Mouse (Mus musculus): ENCODE measurements around the gene Ugt1a1. TPM values are rescaled to one million over a fixed set of nuclear protein-coding genes. Genes with fewer than 3 reads are reported as not detected.

The Ugt1a1 gene
- polyA plus RNA-seq, 1 experiment from 2014 or later: 0.21 TPM

- no peak for ATAC-seq
- TF ChIP-seq EP300 (IDR thresholded peaks at IDR 0.05) (no peak), CTCF (IDR thresholded peaks at IDR 0.05) (no peak)
- no peak overlapping the region for H3K4me3 ChIP-seq (ENCODE audit: low read depth, low read length)
- no peak overlapping the region for H3K27ac ChIP-seq (ENCODE audit: low read length)
- no peak overlapping the region for H3K9ac ChIP-seq (replicated peaks; ENCODE audit: low read depth)
- no peaks in the 10 kb centered on the region for H3K4me1 ChIP-seq (ENCODE audit: insufficient read depth, low read depth, low read length)
- H3K27me3 ChIP-seq (replicated peaks; ENCODE audit: insufficient read depth, low read length): no peaks in the 10 kb centered on the region
- H3K36me3 ChIP-seq (ENCODE audit: insufficient read depth, low read length): no peaks in the 10 kb centered on the region
- no peak overlapping the region for H3K4me2 ChIP-seq (replicated peaks; ENCODE audit: low read depth, low read length)
- peaks cover 75% of the 10 kb centered on the region for H3K9me3 ChIP-seq (ENCODE audit: low read length)
- WGBS: 49% methylated on average over 3 of the region's 3 CpGs
- DNase-seq (ENCODE audit: low spot score): no peak
Observed at GRCm38 (mm10) chr1:88232664-88233380, 21.1 kb downstream of the Ugt1a1 start.

GRCm38 (mm10) chr1:88233421-88234247, 21.9 kb downstream of the Ugt1a1 start:
- TF ChIP-seq CTCF (IDR thresholded peaks at IDR 0.05) (no peak), EP300 (IDR thresholded peaks at IDR 0.05) (no peak)
- Histone ChIP-seq H3K4me3 (ENCODE audit: low read depth, low read length) (no peak overlapping the region), H3K27ac (ENCODE audit: low read length) (no peak overlapping the region), H3K4me2 (replicated peaks; ENCODE audit: low read depth, low read length) (no peak overlapping the region), H3K27me3 (replicated peaks; ENCODE audit: insufficient read depth, low read length) (no peaks in the 10 kb centered on the region), H3K9ac (replicated peaks; ENCODE audit: low read depth) (no peak overlapping the region), H3K4me1 (ENCODE audit: insufficient read depth, low read depth, low read length) (no peaks in the 10 kb centered on the region), H3K36me3 (ENCODE audit: insufficient read depth, low read length) (no peaks in the 10 kb centered on the region), H3K9me3 (ENCODE audit: low read length) (peaks cover 72% of the 10 kb centered on the region)
- DNase-seq (ENCODE audit: low spot score) (no peak), ATAC-seq (no peak; the same call in 1 of the 2 replicates)
- WGBS: 64% methylated on average over 14 of the region's 14 CpGs

- Histone ChIP-seq H3K9me3 (ENCODE audit: low read length) (peaks cover 72% of the 10 kb centered on the region), H3K27ac (ENCODE audit: low read length) (no peak overlapping the region), H3K36me3 (ENCODE audit: insufficient read depth, low read length) (no peaks in the 10 kb centered on the region), H3K4me1 (ENCODE audit: insufficient read depth, low read depth, low read length) (no peaks in the 10 kb centered on the region), H3K27me3 (replicated peaks; ENCODE audit: insufficient read depth, low read length) (no peaks in the 10 kb centered on the region), H3K4me2 (replicated peaks; ENCODE audit: low read depth, low read length) (no peak overlapping the region), H3K4me3 (ENCODE audit: low read depth, low read length) (no peak overlapping the region), H3K9ac (replicated peaks; ENCODE audit: low read depth) (no peak overlapping the region)
- TF ChIP-seq CTCF (IDR thresholded peaks at IDR 0.05) (no peak), EP300 (IDR thresholded peaks at IDR 0.05) (no peak)
- DNase-seq (ENCODE audit: low spot score): no peak
- no peak for ATAC-seq
- WGBS: 56% methylated on average over 4 of the region's 4 CpGs
Observed at GRCm38 (mm10) chr1:88234248-88234610, 22.5 kb downstream of the Ugt1a1 start.

GRCm38 (mm10) chr1:88234646-88235045, 22.9 kb downstream of the Ugt1a1 start:
- H3K4me3 ChIP-seq (ENCODE audit: low read depth, low read length): no peak overlapping the region
- TF ChIP-seq CTCF (IDR thresholded peaks at IDR 0.05) (no peak), EP300 (IDR thresholded peaks at IDR 0.05) (no peak)
- H3K9me3 ChIP-seq (ENCODE audit: low read length): peaks cover 72% of the 10 kb centered on the region
- no peaks in the 10 kb centered on the region for H3K36me3 ChIP-seq (ENCODE audit: insufficient read depth, low read length)
- no peak overlapping the region for H3K9ac ChIP-seq (replicated peaks; ENCODE audit: low read depth)
- no peaks in the 10 kb centered on the region for H3K4me1 ChIP-seq (ENCODE audit: insufficient read depth, low read depth, low read length)
- no peak for ATAC-seq
- H3K27me3 ChIP-seq (replicated peaks; ENCODE audit: insufficient read depth, low read length): no peaks in the 10 kb centered on the region
- no peak overlapping the region for H3K27ac ChIP-seq (ENCODE audit: low read length)
- no peak overlapping the region for H3K4me2 ChIP-seq (replicated peaks; ENCODE audit: low read depth, low read length)
- WGBS: 39% methylated on average over 5 of the region's 5 CpGs
- no peak for DNase-seq (ENCODE audit: low spot score)

GRCm38 (mm10) chr1:88235046-88235893, 23.5 kb downstream of the Ugt1a1 start:
- Histone ChIP-seq H3K27me3 (replicated peaks; ENCODE audit: insufficient read depth, low read length) (no peaks in the 10 kb centered on the region), H3K9me3 (ENCODE audit: low read length) (peaks cover 66% of the 10 kb centered on the region), H3K4me1 (ENCODE audit: insufficient read depth, low read depth, low read length) (no peaks in the 10 kb centered on the region), H3K27ac (ENCODE audit: low read length) (no peak overlapping the region), H3K4me3 (ENCODE audit: low read depth, low read length) (no peak overlapping the region), H3K9ac (replicated peaks; ENCODE audit: low read depth) (no peak overlapping the region), H3K36me3 (ENCODE audit: insufficient read depth, low read length) (no peaks in the 10 kb centered on the region), H3K4me2 (replicated peaks; ENCODE audit: low read depth, low read length) (no peak overlapping the region)
- no peak for TF ChIP-seq CTCF (IDR thresholded peaks at IDR 0.05)
- no peak for TF ChIP-seq EP300 (IDR thresholded peaks at IDR 0.05)
- DNase-seq (ENCODE audit: low spot score) (no peak), ATAC-seq (no peak; the same call in 1 of the 2 replicates)
- 57% methylated on average over 11 of the region's 11 CpGs for WGBS

Data from lung, postnatal 0 days (tissue).